Mouse (Mus musculus) myocyte (in vitro differentiated cells): Measurements from ENCODE around the gene Bdkrb2. TPM values are rescaled to one million over a fixed set of nuclear protein-coding genes. Genes with fewer than 3 reads are reported as not detected.
A peak's percentile ranks its signal among the peaks of the same experiment; 100 is the strongest.

Experiments
- H3K27me3 ChIP-seq: one replicate; pipeline ENCODE4 v1.6.1; 2011; ENCODE audit not compliant: control insufficient read depth, insufficient read depth, insufficient read length
- H3K36me3 ChIP-seq: one replicate; pipeline ENCODE4 v1.6.1; 2011; ENCODE audit not compliant: control insufficient read depth, insufficient read depth
- H3K4me2 ChIP-seq: one replicate; pipeline ENCODE4 v1.6.1; 2011; ENCODE audit warnings: low read depth, control low read depth
- H3K4me3 ChIP-seq: one replicate; pipeline ENCODE4 v1.5.1; 2011; ENCODE audit warnings: mild to moderate bottlenecking, control low read depth, moderate library complexity
- H3K79me2 ChIP-seq: one replicate; pipeline ENCODE4 v1.6.1; 2011; ENCODE audit not compliant: control insufficient read depth, insufficient read depth
- H3ac ChIP-seq: one replicate; pipeline ENCODE4 v1.6.1; 2011; ENCODE audit not compliant: control insufficient read depth, insufficient read length
- CEBPB ChIP-seq: IDR thresholded peaks from 2 replicates; pipeline ENCODE4 v1.6.1; 2011; ENCODE audit warnings: mild to moderate bottlenecking, moderate library complexity; ENCODE audit not compliant: poor library complexity, insufficient read depth, severe bottlenecking
- E2F4 ChIP-seq: IDR thresholded peaks from one replicate; pipeline ENCODE4 v1.6.1; 2011; ENCODE audit warnings: mild to moderate bottlenecking, control low read depth, moderate library complexity; ENCODE audit not compliant: insufficient read depth
- MAX ChIP-seq: IDR thresholded peaks from one replicate; pipeline ENCODE4 v1.6.1; 2011; ENCODE audit warnings: low read depth, mild to moderate bottlenecking, control low read depth
- MYOD1 ChIP-seq, 3 experiments: IDR thresholded peaks; one replicate each; pipeline ENCODE4 v1.6.1; 2011; ENCODE audit warnings: control low read depth in 2 of 3, low read depth in 2 of 3, mild to moderate bottlenecking in 2 of 3, moderate library complexity in 1 of 3; ENCODE audit not compliant: insufficient read length in 2 of 3, control insufficient read depth in 1 of 3
- MYOG ChIP-seq, 3 experiments: IDR thresholded peaks; one replicate each; pipeline ENCODE4 v1.6.1; 2011; ENCODE audit warnings: control low read depth in 2 of 3, low read depth in 2 of 3, mild to moderate bottlenecking in 2 of 3; ENCODE audit not compliant: insufficient read length in 2 of 3, control insufficient read depth in 1 of 3, insufficient read depth in 1 of 3
- POLR2A ChIP-seq: IDR thresholded peaks from one replicate; pipeline ENCODE4 v1.6.1; 2011; ENCODE audit warnings: low read depth, mild to moderate bottlenecking, control low read depth, moderate library complexity; ENCODE audit not compliant: insufficient read length
- POLR2AphosphoS2 ChIP-seq: IDR thresholded peaks from one replicate; pipeline ENCODE4 v1.6.1; 2011; ENCODE audit warnings: low read depth, control low read depth; ENCODE audit not compliant: insufficient read length
- REST ChIP-seq: IDR thresholded peaks from one replicate; pipeline ENCODE4 v1.6.1; 2011; ENCODE audit warnings: mild to moderate bottlenecking, control low read depth, moderate library complexity; ENCODE audit not compliant: insufficient read depth, insufficient read length
- SRF ChIP-seq: IDR thresholded peaks from one replicate; pipeline ENCODE4 v1.6.1; 2011; ENCODE audit warnings: low read depth; ENCODE audit not compliant: control insufficient read depth, insufficient read length
- TCF12 ChIP-seq: IDR thresholded peaks from one replicate; pipeline ENCODE4 v1.6.1; 2011; ENCODE audit warnings: mild to moderate bottlenecking, control low read depth; ENCODE audit not compliant: poor library complexity, insufficient read depth, severe bottlenecking
- TCF3 ChIP-seq: IDR thresholded peaks from one replicate; pipeline ENCODE4 v1.6.1; 2011; ENCODE audit warnings: low read depth, control low read depth; ENCODE audit not compliant: insufficient read length
- USF1 ChIP-seq: IDR thresholded peaks from one replicate; pipeline ENCODE4 v1.6.1; 2011; ENCODE audit warnings: low read depth, mild to moderate bottlenecking, control low read depth, moderate library complexity
- polyA plus RNA-seq: library from polyadenylated mRNA; unstranded; fragments of >200 nt; fragmentation: generic; extraction: Trizol; gene quantifications from one replicate; pipeline ENCODE4 v1.2.1, GENCODE M21; 2012; ENCODE audit warnings: missing spikeins

The Bdkrb2 gene
- polyA plus RNA-seq = 2.2 TPM

DNA sequence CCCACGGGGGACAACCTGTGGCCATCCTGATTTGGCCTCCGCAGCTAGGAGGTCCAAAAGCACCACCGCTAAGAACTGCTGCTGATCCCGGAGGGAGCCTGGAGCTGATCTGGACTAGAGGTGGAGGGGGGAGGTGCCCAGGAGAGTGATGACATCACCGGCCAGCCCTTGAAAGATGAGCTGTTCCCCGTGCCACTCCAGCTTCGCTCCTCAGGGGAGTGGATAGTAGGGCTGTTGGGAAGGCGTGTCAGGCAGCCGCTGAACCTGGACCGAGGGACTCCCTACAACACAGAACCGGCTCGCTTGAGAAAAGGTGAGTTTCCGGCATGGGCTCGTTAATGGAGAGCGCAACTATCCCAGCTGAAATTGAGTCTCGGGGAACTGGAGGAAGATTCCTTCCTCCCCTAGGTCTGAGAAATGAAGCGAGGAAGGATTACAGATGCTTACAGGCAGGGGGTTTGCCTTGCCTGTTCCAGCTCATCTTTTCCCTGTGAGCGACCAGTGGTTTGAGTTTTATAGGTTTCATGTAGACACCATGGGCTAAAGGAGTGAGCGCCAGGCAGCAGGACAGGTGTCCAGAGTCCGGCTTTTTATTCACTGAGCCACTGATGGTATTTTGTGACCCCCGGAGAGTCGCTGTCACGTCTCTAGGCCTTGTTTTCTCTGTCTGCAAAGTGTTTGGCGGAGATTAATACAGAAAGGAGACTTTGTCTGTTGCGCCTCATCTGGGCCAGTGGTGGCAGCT is at the start of gene Bdkrb2:
Gene Bdkrb2, plus strand, starts transcription at position 291 of the 745 bp plus-strand sequence.
- TF ChIP-seq MAX (no peak), POLR2A (no peak), CEBPB (no peak), TCF3 (no peak), USF1 (no peak), POLR2AphosphoS2 (no peak), TCF12 (no peak), MYOD1 (IDR thresholded peaks at IDR 0.05; ENCODE audit: control insufficient read depth in 1 of 3, insufficient read length in 2 of 3, low read depth in 2 of 3) (no peak), E2F4 (no peak), SRF (no peak), MYOG (IDR thresholded peaks at IDR 0.05; ENCODE audit: control insufficient read depth in 1 of 3, insufficient read depth in 1 of 3, insufficient read length in 2 of 3, low read depth in 2 of 3) (no peak), REST (no peak)
- no peak within 1 kb of the TSS for H3ac ChIP-seq
- H3K4me2 ChIP-seq = peak within 1 kb of the TSS; percentile 72
- no peaks in the 10 kb centered on the region for H3K79me2 ChIP-seq
- peak within 1 kb of the TSS; percentile 15 for H3K4me3 ChIP-seq
- H3K27me3 ChIP-seq = no peaks in the 10 kb centered on the region
- H3K36me3 ChIP-seq = no peaks in the 10 kb centered on the region

DNA sequence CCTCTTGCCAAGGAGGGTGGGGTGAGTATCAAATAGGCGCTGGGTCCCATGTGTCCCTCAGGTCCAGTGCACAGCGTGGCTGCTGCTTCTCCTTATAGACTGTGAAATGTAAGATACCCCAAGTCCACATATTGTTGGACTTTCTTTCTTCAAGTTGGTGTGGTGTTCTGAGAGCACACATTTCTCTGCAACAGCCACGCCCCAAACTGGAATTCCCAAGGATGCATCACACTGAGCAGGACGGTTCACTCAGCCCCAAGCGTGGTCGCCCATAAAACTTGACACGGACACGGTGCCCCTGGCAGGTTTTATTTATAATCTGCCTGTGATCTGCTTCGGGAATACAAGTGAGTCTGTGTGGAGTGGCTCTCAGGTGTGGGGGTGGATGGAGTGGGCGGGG is 48.9 kb upstream of the Bdkrb2 start:
- no peak for TF ChIP-seq SRF
- TF ChIP-seq TCF12 = no peak
- TF ChIP-seq POLR2A = no peak
- TF ChIP-seq MAX = no peak
- TF ChIP-seq E2F4 = no peak
- TF ChIP-seq MYOG (IDR thresholded peaks at IDR 0.05; ENCODE audit: control insufficient read depth in 1 of 3, insufficient read depth in 1 of 3, insufficient read length in 2 of 3, low read depth in 2 of 3) = no peak
- H3K36me3 ChIP-seq = no peaks in the 10 kb centered on the region

DNA sequence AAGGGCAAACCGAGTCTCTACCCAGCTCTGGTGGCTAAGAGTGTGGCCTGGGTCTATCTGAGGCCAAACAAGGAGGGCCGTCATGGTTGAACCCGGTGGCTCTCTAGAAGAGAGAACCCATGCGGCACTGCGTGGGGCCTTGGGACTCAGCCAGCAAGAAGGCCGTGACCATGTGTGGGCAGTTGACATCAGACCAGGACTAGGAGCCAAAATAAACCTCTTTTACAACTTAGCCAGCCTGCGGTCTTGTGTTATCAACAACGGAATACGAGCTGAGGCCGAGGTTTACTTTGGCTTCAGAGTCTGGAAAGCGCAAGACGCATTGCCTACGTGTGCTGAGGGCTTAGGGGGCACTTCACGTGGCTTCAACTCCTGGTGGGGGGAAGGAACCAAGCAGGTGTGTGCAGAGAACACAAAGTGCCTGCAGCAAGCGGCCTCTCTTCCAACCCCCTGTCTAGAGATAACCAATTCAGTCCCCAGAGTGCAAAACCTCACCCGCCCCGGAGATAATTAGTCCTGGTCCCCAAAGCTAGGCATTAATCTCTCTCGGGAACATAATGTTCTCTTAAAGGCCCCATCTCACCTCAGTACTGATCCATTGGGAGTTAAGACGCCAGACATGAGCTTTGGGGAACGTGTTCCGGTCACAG is 45.9 kb upstream of the Bdkrb2 start:
- TF ChIP-seq POLR2AphosphoS2 (no peak), MAX (no peak), E2F4 (no peak), CEBPB (no peak), REST (no peak), TCF3 (no peak), USF1 (no peak), MYOD1 (IDR thresholded peaks at IDR 0.05; ENCODE audit: control insufficient read depth in 1 of 3, insufficient read length in 2 of 3, low read depth in 2 of 3) (no peak), MYOG (IDR thresholded peaks at IDR 0.05; ENCODE audit: control insufficient read depth in 1 of 3, insufficient read depth in 1 of 3, insufficient read length in 2 of 3, low read depth in 2 of 3) (no peak), POLR2A (no peak), SRF (no peak), TCF12 (no peak)
- no peaks in the 10 kb centered on the region for H3K36me3 ChIP-seq
- no peaks in the 10 kb centered on the region for H3K79me2 ChIP-seq
- no peak overlapping the region for H3ac ChIP-seq
- H3K4me3 ChIP-seq = no peak overlapping the region
- no peaks in the 10 kb centered on the region for H3K27me3 ChIP-seq
- H3K4me2 ChIP-seq = no peak overlapping the region

More for the DNA sequence above, 48.9 kb upstream of the Bdkrb2 start:
- H3K79me2 ChIP-seq = no peaks in the 10 kb centered on the region
- H3ac ChIP-seq = no peak overlapping the region
- H3K4me2 ChIP-seq = no peak overlapping the region
- H3K4me3 ChIP-seq = no peak overlapping the region
- H3K27me3 ChIP-seq = no peaks in the 10 kb centered on the region

DNA sequence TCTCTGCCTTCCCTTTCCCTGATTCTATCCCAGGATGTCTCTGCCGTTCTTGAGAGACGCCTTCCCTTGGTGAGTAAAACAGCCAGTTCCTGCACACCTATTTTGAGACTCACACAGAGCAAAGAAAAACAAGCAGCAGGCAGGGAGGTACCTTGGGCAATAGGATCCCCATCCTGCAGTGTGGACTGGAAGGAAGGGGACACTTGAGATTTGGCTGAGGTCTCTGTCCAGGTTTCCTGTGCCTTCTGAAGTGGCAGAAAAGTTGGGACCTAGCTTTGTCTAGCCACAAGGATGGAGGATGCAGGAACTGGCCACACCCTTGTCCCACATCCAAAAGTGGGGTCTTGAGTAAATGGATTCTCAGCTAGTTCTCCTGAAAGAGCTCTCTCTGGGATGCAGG is 43.2 kb upstream of the Bdkrb2 start:
- H3K4me2 ChIP-seq = no peak overlapping the region
- no peaks in the 10 kb centered on the region for H3K27me3 ChIP-seq
- no peaks in the 10 kb centered on the region for H3K79me2 ChIP-seq
- no peak overlapping the region for H3ac ChIP-seq
- H3K4me3 ChIP-seq = no peak overlapping the region
- H3K36me3 ChIP-seq = no peaks in the 10 kb centered on the region
- TF ChIP-seq TCF12 (no peak), MYOG (IDR thresholded peaks at IDR 0.05; ENCODE audit: control insufficient read depth in 1 of 3, insufficient read depth in 1 of 3, insufficient read length in 2 of 3, low read depth in 2 of 3) (no peak), E2F4 (no peak), CEBPB (no peak), MYOD1 (IDR thresholded peaks at IDR 0.05; ENCODE audit: control insufficient read depth in 1 of 3, insufficient read length in 2 of 3, low read depth in 2 of 3) (no peak), MAX (no peak), POLR2AphosphoS2 (no peak)

DNA sequence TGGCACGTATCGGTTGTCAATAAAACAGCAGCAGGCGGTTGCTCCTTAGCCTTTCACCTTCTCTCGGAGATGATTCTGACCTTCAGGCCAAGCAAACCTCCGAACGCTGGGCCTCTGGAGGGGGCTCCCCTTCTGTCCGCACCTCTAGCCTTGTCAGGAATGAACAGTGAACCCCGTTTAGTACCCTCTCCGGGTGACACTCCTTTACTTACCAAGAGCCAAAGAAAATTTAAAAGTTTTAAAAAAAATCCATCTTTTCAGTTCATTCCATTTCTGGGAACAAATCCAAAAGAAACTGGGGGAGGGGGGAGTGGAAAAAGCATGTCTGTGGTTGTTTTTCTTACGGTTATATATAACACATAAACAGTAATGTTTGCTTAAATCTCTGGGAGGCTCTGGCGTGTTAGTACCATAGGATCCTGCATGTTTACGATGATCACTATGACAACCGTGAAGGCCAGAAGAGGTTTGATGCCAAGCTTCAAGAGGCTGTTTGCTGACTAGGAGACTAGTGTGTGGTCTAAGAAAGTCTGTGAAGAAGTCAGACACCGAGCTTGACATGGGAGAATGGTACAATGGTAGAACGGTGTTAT is 41.8 kb upstream of the Bdkrb2 start:
- Histone ChIP-seq H3K27me3 (no peaks in the 10 kb centered on the region), H3K4me3 (no peak overlapping the region), H3K36me3 (no peaks in the 10 kb centered on the region), H3K4me2 (no peak overlapping the region), H3K79me2 (no peaks in the 10 kb centered on the region), H3ac (no peak overlapping the region)
- TF ChIP-seq SRF (no peak), CEBPB (no peak), MYOG (IDR thresholded peaks at IDR 0.05; ENCODE audit: control insufficient read depth in 1 of 3, insufficient read depth in 1 of 3, insufficient read length in 2 of 3, low read depth in 2 of 3) (no peak), TCF12 (no peak)
